Mouse (Mus musculus) liver, embryonic 14.5 days (tissue): Measurements from ENCODE around the gene Tnfrsf4.
A peak's percentile ranks its signal among the peaks of the same experiment; 100 is the strongest.

Source experiments
- CTCF ChIP-seq: IDR thresholded peaks from 2 replicates; pipeline ENCODE4 v1.5.1; 2016; ENCODE audit warnings: antibody characterized with exemption, low read depth, control low read depth
- EP300 ChIP-seq: IDR thresholded peaks from 2 replicates; pipeline ENCODE4 v1.6.1; 2016; ENCODE audit warnings: antibody characterized with exemption, low read depth

DNA sequence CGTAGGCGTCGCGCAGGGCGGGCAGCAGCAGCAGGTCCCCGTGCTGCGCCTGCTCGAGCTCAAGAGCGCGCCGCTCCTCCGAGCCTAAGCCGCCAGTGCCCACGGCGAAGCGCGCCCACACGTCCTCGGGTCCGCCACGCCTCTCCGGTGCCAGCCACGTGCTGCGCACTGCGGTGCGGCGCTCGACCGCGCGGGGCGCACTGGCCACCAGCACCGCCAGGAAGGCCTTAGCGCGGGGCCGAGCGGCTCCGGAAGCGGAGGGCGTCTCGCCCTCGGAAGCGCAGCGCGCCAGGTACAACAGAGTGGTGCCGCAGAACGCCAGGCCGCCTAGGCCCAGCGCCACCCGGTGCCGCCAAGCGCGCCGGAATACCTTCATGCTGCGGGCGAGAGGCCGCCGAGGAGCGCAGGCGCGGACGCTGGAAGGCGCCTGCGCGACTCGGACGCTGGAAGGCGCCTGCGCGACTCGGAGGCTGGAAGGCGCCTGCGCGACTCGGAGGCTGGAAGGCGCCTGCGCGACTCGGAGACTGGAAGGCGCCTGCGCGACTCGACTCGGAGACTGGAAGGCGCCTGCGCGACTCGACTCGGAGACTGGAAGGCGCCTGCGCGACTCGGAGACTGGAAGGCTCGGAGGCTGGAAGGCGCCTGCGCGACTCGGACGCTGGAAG is 21.3 kb upstream of the Tnfrsf4 start, which contains the start of the genes B3galt6 and Sdf4:
- peak; percentile 63 for TF ChIP-seq CTCF
- no peak for TF ChIP-seq EP300
